Mouse (Mus musculus): ENCODE measurements around the gene Map2k6.
"Not testable (repeated sequence)": the region's sequence is repeated elsewhere in the genome, so short reads cannot be mapped to it uniquely, and the experiment has no call there.

The Map2k6 gene

GRCm38 (mm10) chr11:110398553-110399239 is at the start of gene Map2k6:
Gene Map2k6, plus strand, starts transcription at chr11:110399122.
- DNase-seq (ENCODE audit: low read depth, low spot score) = peak; percentile 61

DNA sequence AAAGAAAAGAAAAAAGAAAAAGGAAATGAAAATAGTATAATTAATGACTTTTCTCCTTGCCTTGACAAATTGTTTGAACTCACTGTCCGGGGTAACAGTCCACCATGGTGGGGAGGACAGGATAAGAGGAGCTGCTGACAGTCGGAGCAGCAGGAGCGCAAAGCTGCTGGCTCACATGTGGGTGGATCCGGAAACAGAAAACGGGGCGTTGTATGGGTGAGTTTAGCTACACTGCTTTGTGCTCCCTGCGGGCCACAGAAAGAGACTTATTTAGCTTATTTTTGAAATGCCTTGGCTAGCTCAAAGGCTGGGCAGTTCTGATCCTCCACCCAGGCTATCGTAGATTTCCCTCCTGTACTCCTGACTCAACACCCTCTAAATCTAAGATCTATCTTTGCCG is 44.7 kb upstream of the Map2k6 start:
- no peak for DNase-seq (ENCODE audit: low read depth, low spot score)

- not testable (repeated sequence) for DNase-seq (ENCODE audit: low read depth, low spot score)
These were observed 43.8 kb upstream of the Map2k6 start for GRCm38 (mm10) chr11:110355131-110355530.

- DNase-seq (ENCODE audit: low read depth, low spot score) = no peak
These were observed 41.0 kb upstream of the Map2k6 start for GRCm38 (mm10) chr11:110357756-110358551.

- no peak for DNase-seq (ENCODE audit: low read depth, low spot score)
These were observed 33.9 kb upstream of the Map2k6 start for GRCm38 (mm10) chr11:110365016-110365415.

GRCm38 (mm10) chr11:110366902-110367301 is 32.0 kb upstream of the Map2k6 start:
- no peak for DNase-seq (ENCODE audit: low read depth, low spot score)

DNA sequence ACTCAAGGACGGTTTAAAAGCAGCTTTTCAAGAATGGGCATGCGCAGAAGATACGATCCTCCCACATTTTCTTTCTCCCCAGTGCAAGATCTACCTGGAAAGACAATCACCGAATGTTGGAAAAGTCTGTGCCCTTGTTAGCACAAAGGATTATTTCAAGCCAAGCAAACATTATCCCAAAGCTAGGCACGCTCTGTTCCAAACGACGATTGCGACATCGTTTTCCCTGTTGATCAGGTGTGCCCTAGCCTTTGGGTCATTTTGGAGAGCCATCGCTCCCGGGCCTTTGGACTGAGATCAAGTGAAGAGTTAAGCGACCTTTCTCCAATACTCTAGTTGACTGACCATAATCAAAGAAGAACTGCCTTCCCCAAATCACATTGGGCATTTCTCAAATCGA is 31.3 kb upstream of the Map2k6 start:
- no peak for DNase-seq (ENCODE audit: low read depth, low spot score)

DNA sequence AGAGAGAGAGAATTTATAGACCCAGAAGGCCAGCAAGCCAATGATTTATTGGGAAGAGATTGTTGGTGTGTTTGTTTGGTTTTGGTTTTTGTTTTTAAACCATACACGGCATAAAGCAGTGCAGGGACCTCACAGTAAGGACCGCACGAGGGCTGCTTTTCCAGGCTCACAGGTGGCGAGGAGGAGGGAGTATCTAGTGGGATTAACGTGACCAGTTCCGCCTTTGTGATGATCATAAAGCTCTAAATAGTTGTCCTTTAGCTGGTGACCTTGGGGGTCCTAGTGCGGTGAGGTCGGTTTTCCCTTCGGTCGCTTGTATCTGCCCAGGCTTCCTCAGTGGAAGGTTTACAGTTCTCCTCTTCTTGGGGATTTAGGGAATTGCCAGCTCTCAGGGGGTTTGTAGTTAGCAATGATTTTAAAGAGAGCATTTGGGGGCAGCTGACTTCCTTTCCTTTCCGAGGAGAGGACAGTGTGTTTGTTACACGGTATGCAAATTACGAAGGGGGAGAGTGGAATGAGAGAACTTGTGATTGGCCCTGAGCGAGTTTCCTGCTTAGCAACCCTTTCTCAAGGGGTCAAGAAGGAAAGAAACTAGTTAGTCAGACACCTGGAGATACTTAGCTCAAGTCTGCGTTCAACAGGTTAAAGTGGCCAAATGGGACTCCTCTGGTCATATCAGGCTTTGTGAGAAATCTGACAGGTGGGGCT is 29.5 kb upstream of the Map2k6 start:
- DNase-seq (ENCODE audit: low read depth, low spot score) = no peak

DNA sequence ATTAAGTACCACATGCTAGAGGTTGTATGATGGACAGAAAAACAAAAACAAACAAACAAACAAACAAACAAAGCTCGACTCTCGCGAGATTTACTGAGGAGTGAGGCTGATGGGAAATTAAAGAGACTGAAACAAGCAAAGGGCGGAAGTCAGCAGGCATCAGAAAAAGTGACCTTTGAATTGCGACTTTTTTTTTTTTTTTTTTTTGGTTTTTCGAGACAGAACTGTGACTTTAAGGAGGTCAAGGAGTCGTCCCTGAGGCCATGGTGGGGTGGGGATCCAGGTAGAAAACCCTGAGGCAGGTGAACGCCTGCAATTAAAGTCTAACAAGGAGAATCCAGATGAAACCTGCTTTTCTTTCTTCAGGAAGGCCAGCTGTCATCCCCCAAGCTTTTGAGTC is 27.1 kb upstream of the Map2k6 start:
- no peak for DNase-seq (ENCODE audit: low read depth, low spot score)

- no peak for DNase-seq (ENCODE audit: low read depth, low spot score)
These were observed 26.5 kb upstream of the Map2k6 start for GRCm38 (mm10) chr11:110372266-110372954.

DNA sequence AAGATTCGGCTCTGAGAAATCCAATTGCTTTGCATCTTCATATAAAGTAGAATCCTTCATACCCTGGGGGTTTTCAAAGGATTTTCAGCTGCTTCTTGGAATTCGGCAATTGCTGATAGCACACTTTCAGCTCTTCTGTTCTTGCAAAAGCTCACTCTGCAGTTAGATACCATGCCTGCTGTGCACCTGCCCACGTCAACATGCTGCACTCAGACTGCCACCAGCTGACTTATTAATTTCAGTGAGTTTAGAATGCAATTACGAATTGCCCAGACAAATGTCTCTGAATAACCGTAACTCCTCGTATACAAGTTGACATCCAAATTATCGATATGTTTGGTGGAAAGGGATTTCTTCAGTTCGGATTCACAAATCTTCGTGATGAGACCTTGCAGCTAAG is 24.9 kb upstream of the Map2k6 start:
- DNase-seq (ENCODE audit: low read depth, low spot score) = no peak

- no peak for DNase-seq (ENCODE audit: low read depth, low spot score)
These were observed 19.1 kb upstream of the Map2k6 start for GRCm38 (mm10) chr11:110379661-110380309.

- DNase-seq (ENCODE audit: low read depth, low spot score) = no peak
These were observed 18.6 kb upstream of the Map2k6 start for GRCm38 (mm10) chr11:110380310-110380668.

- DNase-seq (ENCODE audit: low read depth, low spot score) = no peak
These were observed 13.4 kb upstream of the Map2k6 start for GRCm38 (mm10) chr11:110385487-110385886.

GRCm38 (mm10) chr11:110392763-110393162 is 6.2 kb upstream of the Map2k6 start:
- DNase-seq (ENCODE audit: low read depth, low spot score) = no peak

- no peak for DNase-seq (ENCODE audit: low read depth, low spot score)
These were observed 4.0 kb upstream of the Map2k6 start for GRCm38 (mm10) chr11:110394788-110395452.

GRCm38 (mm10) chr11:110396085-110396484 is 2.8 kb upstream of the Map2k6 start:
- no peak for DNase-seq (ENCODE audit: low read depth, low spot score)

DNA sequence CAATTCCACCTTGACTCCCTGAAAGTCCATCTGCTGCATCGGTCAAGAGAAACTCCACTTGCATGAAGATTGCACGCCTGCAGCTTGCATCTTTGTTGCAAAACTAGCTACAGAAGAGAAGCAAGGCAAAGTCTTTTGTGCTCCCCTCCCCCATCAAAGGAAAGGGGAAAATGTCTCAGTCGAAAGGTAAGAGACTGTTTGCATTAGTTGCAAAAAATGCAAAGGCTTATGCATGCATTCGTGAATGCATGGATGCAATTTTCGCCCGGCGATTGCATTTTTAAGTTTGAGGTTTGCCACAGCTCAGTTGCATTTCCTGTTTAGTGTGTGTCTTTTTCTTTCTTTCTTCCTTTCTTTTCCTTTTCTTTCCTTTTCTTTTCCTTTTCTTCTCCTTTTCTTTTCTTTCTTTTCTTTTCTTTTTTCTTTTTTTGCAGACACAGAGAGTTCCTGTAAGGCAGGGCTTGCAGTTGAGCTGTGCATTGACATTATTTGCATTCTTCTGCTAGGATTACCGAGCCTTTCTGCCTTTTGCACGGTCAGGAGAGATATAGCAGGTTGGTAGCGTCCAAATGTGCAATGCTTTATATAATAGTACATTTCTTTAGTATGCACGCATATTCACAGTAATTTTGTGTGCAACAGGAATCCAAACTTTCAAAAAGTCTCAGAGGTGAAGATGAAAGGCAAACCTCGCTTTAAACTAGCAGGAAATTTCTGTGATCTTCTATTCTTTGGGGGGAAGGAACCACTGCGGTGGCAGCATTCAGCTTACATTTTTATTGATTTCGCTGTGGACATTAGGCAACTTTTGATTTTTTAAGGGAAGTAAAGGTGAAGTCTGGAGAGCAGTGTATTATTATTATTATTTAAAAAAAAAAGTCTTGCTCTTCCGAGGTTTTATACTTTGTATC is 573 bp downstream of the Map2k6 start:
- DNase-seq (ENCODE audit: low read depth, low spot score) = no peak

DNA sequence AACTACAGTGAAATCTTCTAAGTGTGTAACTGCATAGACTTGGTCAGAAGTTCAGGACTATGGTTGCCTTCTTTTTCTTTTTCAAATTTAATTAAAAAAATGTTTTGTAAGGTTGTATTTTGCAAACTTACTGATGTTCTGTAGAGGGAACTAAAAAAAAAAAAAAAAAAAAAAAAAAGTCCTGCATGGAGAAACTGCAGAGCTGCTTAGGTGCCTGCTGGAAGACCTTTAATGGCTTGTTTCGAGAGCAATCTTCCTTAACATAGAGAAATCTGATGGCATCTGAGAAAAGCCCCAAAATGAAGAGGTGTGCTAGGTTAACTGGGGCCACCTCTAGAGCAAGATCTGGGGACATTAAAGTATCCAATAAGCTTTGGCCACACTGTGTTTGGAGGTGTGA is 1.4 kb downstream of the Map2k6 start:
- no peak for DNase-seq (ENCODE audit: low read depth, low spot score)

DNA sequence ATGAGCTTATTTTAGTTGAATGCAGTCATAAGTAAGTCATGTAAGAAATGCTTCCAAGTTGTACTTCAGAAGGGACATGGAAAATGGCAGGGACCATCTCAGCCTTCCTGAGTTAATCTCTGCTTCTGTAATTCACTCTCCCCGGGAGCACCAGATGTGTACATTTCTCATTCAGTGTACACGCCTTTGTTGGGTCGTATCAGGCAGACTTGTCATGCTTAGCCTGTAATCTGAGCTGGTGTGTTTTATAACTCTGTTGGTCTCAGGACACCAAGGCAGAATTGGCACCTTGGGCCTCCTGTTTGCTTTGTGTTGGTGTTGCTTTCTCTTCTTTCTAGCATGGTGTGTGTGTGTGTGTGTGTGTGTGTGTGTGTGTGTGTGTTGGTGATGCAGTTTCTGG is 3.7 kb downstream of the Map2k6 start:
- no peak for DNase-seq (ENCODE audit: low read depth, low spot score)
